Mouse (Mus musculus) layer of hippocampus, adult 18-20 months (tissue): ENCODE data around the gene H2-DMb1. TPM values are rescaled to one million over a fixed set of nuclear protein-coding genes. Genes with fewer than 3 reads are reported as not detected.

ENCODE experiments used
- DNase-seq, 2 experiments: peaks; one replicate each; pipeline ENCODE4 v3.0.0; 2022; ENCODE audit warnings: low spot score in 2 of 2
- total RNA-seq, 2 experiments: library from RNA; stranded (reverse); gene quantifications; 2 replicates each; pipeline ENCODE4 v1.2.3; 2021

Gene H2-DMb1
- total RNA-seq, 2 experiments from 2014 or later, result 3.2 to 3.8 TPM

GRCm38 (mm10) chr17:34207866-34208265 is 55.0 kb downstream of the H2-DMb1 start:
- no peak for DNase-seq

DNA sequence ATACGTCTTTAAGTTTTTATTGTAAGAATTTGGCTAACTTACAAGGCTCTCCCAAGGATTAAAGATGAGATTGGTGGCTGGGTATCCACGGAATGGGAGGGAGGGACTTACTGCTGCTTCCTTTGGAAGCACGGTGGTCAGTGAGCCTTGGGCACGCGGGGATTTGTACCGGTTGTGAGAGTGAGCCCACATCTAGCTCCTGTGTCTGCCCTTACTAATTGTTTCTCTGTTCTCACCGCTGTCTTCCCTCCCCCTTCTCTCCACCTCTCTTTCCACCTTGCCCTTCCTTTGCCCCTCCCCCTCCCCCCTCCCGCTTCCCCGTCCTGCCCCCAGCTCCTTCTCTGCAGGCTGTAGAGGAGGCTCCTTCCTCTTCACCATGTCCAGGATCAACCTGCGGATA is 55.5 kb downstream of the H2-DMb1 start:
- DNase-seq, result no peak

- no peak for DNase-seq
These were observed 56.8 kb downstream of the H2-DMb1 start for GRCm38 (mm10) chr17:34209680-34210079.

Other genes starting within 250 kb of the H2-DMb1 start
- gene Platr17, start 247.9 kb upstream of the H2-DMb1 start, total RNA-seq, result under 1 TPM in 1 of 2 experiments, not detected in 1; 0.42 TPM
- 10 to 100 TPM; 29.6 to 32.9 TPM for gene Daxx, start 243.7 kb upstream of the H2-DMb1 start, total RNA-seq
- gene Tapbp, start 237.2 kb upstream of the H2-DMb1 start, total RNA-seq, result 10 to 100 TPM; 38.3 to 38.5 TPM
- gene Zbtb22, start 237.2 kb upstream of the H2-DMb1 start, total RNA-seq, result 10 to 100 TPM; 34.3 to 34.4 TPM
- gene Rgl2, start 223.5 kb upstream of the H2-DMb1 start, total RNA-seq, result 10 to 100 TPM; 61.9 to 63.0 TPM
- gene Pfdn6, start 212.7 kb upstream of the H2-DMb1 start, total RNA-seq, result 10 to 100 TPM; 94.9 to 95.8 TPM
- gene Wdr46, start 212.4 kb upstream of the H2-DMb1 start, total RNA-seq, result 10 to 100 TPM; 13.2 to 15.5 TPM
- 1 to 10 TPM; 5.1 to 5.2 TPM for gene B3galt4, start 201.6 kb upstream of the H2-DMb1 start, total RNA-seq
- 10 to 100 TPM; 76.1 to 79.8 TPM for gene Vps52, start 197.3 kb upstream of the H2-DMb1 start, total RNA-seq
- gene Rps18, start 197.1 kb upstream of the H2-DMb1 start, total RNA-seq, result 100 to 1,000 TPM; 319 to 336 TPM
- 10 to 100 TPM; 25.5 to 26.9 TPM for gene H2-K1, start 152.7 kb upstream of the H2-DMb1 start, total RNA-seq
- gene Ring1, start 128.4 kb upstream of the H2-DMb1 start, total RNA-seq, result 10 to 100 TPM; 39.0 to 40.8 TPM
- gene H2-Ke6, start 125.0 kb upstream of the H2-DMb1 start, total RNA-seq, result 10 to 100 TPM; 59.7 to 63.9 TPM
- 100 to 1,000 TPM in 1 of 2 experiments, 10 to 100 TPM in 1; 90.7 to 105 TPM for gene Slc39a7, start 121.4 kb upstream of the H2-DMb1 start, total RNA-seq
- gene Rxrb, start 121.3 kb upstream of the H2-DMb1 start, total RNA-seq, result 10 to 100 TPM; 77.1 to 85.8 TPM
- gene Col11a2, start 113.6 kb upstream of the H2-DMb1 start, total RNA-seq, result 10 to 100 TPM; 22.5 to 23.4 TPM
- gene H2-Oa, start 60.7 kb upstream of the H2-DMb1 start, total RNA-seq, result not detected
- gene H2-DMa, start 33.5 kb upstream of the H2-DMb1 start, total RNA-seq, result 10 to 100 TPM; 27.4 to 32.5 TPM
- gene Brd2, start 30.4 kb upstream of the H2-DMb1 start, total RNA-seq, result 100 to 1,000 TPM; 184 to 185 TPM
- gene H2-DMb2, start 9.8 kb upstream of the H2-DMb1 start, total RNA-seq, result 1 to 10 TPM; 1.3 to 1.6 TPM
- gene Tap1, start 34.5 kb downstream of the H2-DMb1 start, total RNA-seq, result 1 to 10 TPM; 3.6 to 3.9 TPM
- 1 to 10 TPM; 2.1 to 3.7 TPM for gene Psmb9, start 34.7 kb downstream of the H2-DMb1 start, total RNA-seq
- 1 to 10 TPM; 4.1 to 5.8 TPM for gene Psmb8, start 44.6 kb downstream of the H2-DMb1 start, total RNA-seq
- gene Tap2, start 50.5 kb downstream of the H2-DMb1 start, total RNA-seq, result 10 to 100 TPM in 1 of 2 experiments, 1 to 10 TPM in 1; 8.4 to 12.8 TPM
- gene H2-Ob, start 85.8 kb downstream of the H2-DMb1 start, total RNA-seq, result under 1 TPM; 0.20 to 0.37 TPM
- 1 to 10 TPM; 1.3 to 1.9 TPM for gene H2-Ab1, start 104.6 kb downstream of the H2-DMb1 start, total RNA-seq
- gene H2-Aa, start 134.8 kb downstream of the H2-DMb1 start, total RNA-seq, result 1 to 10 TPM; 1.3 to 1.4 TPM
- gene H2-Eb1, start 152.8 kb downstream of the H2-DMb1 start, total RNA-seq, result 1 to 10 TPM; 1.6 to 2.0 TPM
- not detected for gene H2-Eb2, start 172.6 kb downstream of the H2-DMb1 start, total RNA-seq
- under 1 TPM; 0.28 to 0.87 TPM for gene Btnl2, start 201.8 kb downstream of the H2-DMb1 start, total RNA-seq
- gene Btnl1, start 224.1 kb downstream of the H2-DMb1 start, total RNA-seq, result not detected
- gene BC051142, start 245.7 kb downstream of the H2-DMb1 start, total RNA-seq, result 1 to 10 TPM; 2.1 to 4.5 TPM